Mouse (Mus musculus): Measurements from ENCODE around the gene Atp9a.

GRCm38 (mm10) chr2:168626385-168626784 is 115.8 kb downstream of the Atp9a start:
- no peak for TF ChIP-seq CTCF (IDR thresholded peaks at IDR 0.05)
- no peak for TF ChIP-seq EP300 (IDR thresholded peaks at IDR 0.05; ENCODE audit: insufficient read depth, low read depth, low read length)
- TF ChIP-seq POLR2A (IDR thresholded peaks at IDR 0.05; ENCODE audit: insufficient read depth, low read depth, low read length), result no peak
